Mouse (Mus musculus) heart, adult 9 months (tissue): Measurements from ENCODE around the gene Hsf5.

Experiments
- DNase-seq, 2 experiments: peaks; one replicate each; pipeline ENCODE4 v3.0.0; 2022; ENCODE audit warnings: low spot score in 2 of 2

Gene Hsf5

GRCm38 (mm10) chr11:87687246-87688225, 70.6 kb downstream of the Hsf5 start:
- DNase-seq = no peak

GRCm38 (mm10) chr11:87688478-87689203, 71.7 kb downstream of the Hsf5 start:
- no peak for DNase-seq

- no peak for DNase-seq
These were observed 72.4 kb downstream of the Hsf5 start for GRCm38 (mm10) chr11:87689402-87689808.

GRCm38 (mm10) chr11:87690054-87690740, 73.2 kb downstream of the Hsf5 start:
- DNase-seq = no peak

- DNase-seq = no peak
These were observed 80.2 kb downstream of the Hsf5 start for GRCm38 (mm10) chr11:87697131-87697682.

- DNase-seq = no peak
These were observed 81.2 kb downstream of the Hsf5 start for GRCm38 (mm10) chr11:87698126-87698525.

- no peak for DNase-seq
These were observed 84.1 kb downstream of the Hsf5 start for GRCm38 (mm10) chr11:87701108-87701507.

GRCm38 (mm10) chr11:87701877-87702620, 85.1 kb downstream of the Hsf5 start:
- no peak for DNase-seq

- DNase-seq = no peak
These were observed 86.7 kb downstream of the Hsf5 start for GRCm38 (mm10) chr11:87703654-87704053.

- DNase-seq = no peak
These were observed 87.3 kb downstream of the Hsf5 start for GRCm38 (mm10) chr11:87704289-87704688.

- no peak for DNase-seq
These were observed 90.6 kb downstream of the Hsf5 start for GRCm38 (mm10) chr11:87707570-87707969.

GRCm38 (mm10) chr11:87708979-87709378, 92.0 kb downstream of the Hsf5 start:
- no peak for DNase-seq
